Mouse (Mus musculus): ENCODE data around the gene Siah1a. TPM values are rescaled to one million over a fixed set of nuclear protein-coding genes. Genes with fewer than 3 reads are reported as not detected.
A peak's percentile ranks its signal among the peaks of the same experiment; 100 is the strongest.

Gene Siah1a
- polyA plus RNA-seq (2014; fragmentation: Nextera tagmentation; extraction: Ambion mirVana), result 36.3 and 39.7 TPM in 2 replicates

- H3K27me3 ChIP-seq (ENCODE audit: control insufficient read depth, insufficient read depth, low read length), result no peaks in the 10 kb centered on the region
- WGBS, result 1% methylated on average over 68 of the region's 88 CpGs
Measured at GRCm38 (mm10) chr8:86745221-86745934, at the start of gene Siah1a, which contains the start of gene Gm10638. TSS of gene Siah1a (minus strand) at chr8:86745934. TSS of gene Gm10638 (plus strand) at chr8:86745699.

GRCm38 (mm10) chr8:86794716-86795115 is 49.0 kb upstream of the Siah1a start:
- no peak overlapping the region for H3K27ac ChIP-seq (replicated peaks in 1 of 2; ENCODE audit: control insufficient read depth in 1 of 2, insufficient read depth in 1 of 2, low read depth in 2 of 2, low read length in 2 of 2)
- no peak for ATAC-seq (ENCODE audit: insufficient number of reproducible peaks, insufficient read depth, low FRiP score, low read depth)
- 0 out of 4 replicates have a peak, but pooled peaks cover 0 to 2% of the 10 kb centered on the region in 2 experiments for H3K4me1 ChIP-seq (ENCODE audit: control insufficient read depth in 2 of 2, insufficient read depth in 2 of 2, low read length in 2 of 2)
- H3K9me3 ChIP-seq (ENCODE audit: control insufficient read depth, low read length), result no peaks in the 10 kb centered on the region
- H3K36me3 ChIP-seq (ENCODE audit: control insufficient read depth, insufficient read depth, low read length), result no peaks in the 10 kb centered on the region
- WGBS, result 34% methylated on average over 6 of the region's 6 CpGs
- H3K9ac ChIP-seq (ENCODE audit: low read length), result no peak overlapping the region
- H3K4me3 ChIP-seq (ENCODE audit: control insufficient read depth in 1 of 2, insufficient read depth in 1 of 2, low read depth in 1 of 2, low read length in 2 of 2), result no peak overlapping the region
- H3K27me3 ChIP-seq (ENCODE audit: control insufficient read depth, insufficient read depth, low read length), result no peaks in the 10 kb centered on the region
- no peak overlapping the region for H3K4me2 ChIP-seq (ENCODE audit: low read length)

More at GRCm38 (mm10) chr8:86745221-86745934, at the start of gene Siah1a, which contains the start of gene Gm10638:
- H3K4me2 ChIP-seq (ENCODE audit: low read length), result peak within 1 kb of the TSS; percentile 85
- no peaks in the 10 kb centered on the region for H3K36me3 ChIP-seq (ENCODE audit: control insufficient read depth, insufficient read depth, low read length)
- H3K27ac ChIP-seq (replicated peaks in 1 of 2; ENCODE audit: control insufficient read depth in 1 of 2, insufficient read depth in 1 of 2, low read depth in 2 of 2, low read length in 2 of 2), result peak within 1 kb of the TSS; percentile 88 to 97
- peaks cover 2 to 41% of the 10 kb centered on the region in 2 experiments; a peak in 3 of 4 replicates for H3K4me1 ChIP-seq (ENCODE audit: control insufficient read depth in 2 of 2, insufficient read depth in 2 of 2, low read length in 2 of 2)
- peak within 1 kb of the TSS; percentile 88 to 93 for H3K4me3 ChIP-seq (ENCODE audit: control insufficient read depth in 1 of 2, insufficient read depth in 1 of 2, low read depth in 1 of 2, low read length in 2 of 2)
- H3K9me3 ChIP-seq (ENCODE audit: control insufficient read depth, low read length), result no peaks in the 10 kb centered on the region
- peak within 1 kb of the TSS; percentile 99 for H3K9ac ChIP-seq (ENCODE audit: low read length)
- peak; percentile 73 for ATAC-seq (ENCODE audit: insufficient number of reproducible peaks, insufficient read depth, low FRiP score, low read depth)

- WGBS, result 76% methylated on average over 6 of the region's 6 CpGs
Measured at GRCm38 (mm10) chr8:86791542-86791941, 45.8 kb upstream of the Siah1a start.

GRCm38 (mm10) chr8:86789576-86789975 is 43.8 kb upstream of the Siah1a start:
- H3K4me3 ChIP-seq (ENCODE audit: control insufficient read depth in 1 of 2, insufficient read depth in 1 of 2, low read depth in 1 of 2, low read length in 2 of 2), result no peak overlapping the region
- no peak for ATAC-seq (ENCODE audit: insufficient number of reproducible peaks, insufficient read depth, low FRiP score, low read depth)
- peaks cover 11 to 12% of the 10 kb centered on the region in 2 experiments for H3K4me1 ChIP-seq (ENCODE audit: control insufficient read depth in 2 of 2, insufficient read depth in 2 of 2, low read length in 2 of 2)
- 50% methylated on average over 1 of the region's 1 CpGs for WGBS
- no peak overlapping the region for H3K4me2 ChIP-seq (ENCODE audit: low read length)
- no peaks in the 10 kb centered on the region for H3K9me3 ChIP-seq (ENCODE audit: control insufficient read depth, low read length)
- no peaks in the 10 kb centered on the region for H3K36me3 ChIP-seq (ENCODE audit: control insufficient read depth, insufficient read depth, low read length)
- no peak overlapping the region for H3K27ac ChIP-seq (replicated peaks in 1 of 2; ENCODE audit: control insufficient read depth in 1 of 2, insufficient read depth in 1 of 2, low read depth in 2 of 2, low read length in 2 of 2)
- H3K9ac ChIP-seq (ENCODE audit: low read length), result no peak overlapping the region
- H3K27me3 ChIP-seq (ENCODE audit: control insufficient read depth, insufficient read depth, low read length), result no peaks in the 10 kb centered on the region

More at GRCm38 (mm10) chr8:86791542-86791941, 45.8 kb upstream of the Siah1a start:
- no peak overlapping the region for H3K9ac ChIP-seq (ENCODE audit: low read length)
- no peak overlapping the region for H3K4me3 ChIP-seq (ENCODE audit: control insufficient read depth in 1 of 2, insufficient read depth in 1 of 2, low read depth in 1 of 2, low read length in 2 of 2)
- H3K27ac ChIP-seq (replicated peaks in 1 of 2; ENCODE audit: control insufficient read depth in 1 of 2, insufficient read depth in 1 of 2, low read depth in 2 of 2, low read length in 2 of 2), result no peak overlapping the region
- H3K4me1 ChIP-seq (ENCODE audit: control insufficient read depth in 2 of 2, insufficient read depth in 2 of 2, low read length in 2 of 2), result peaks cover 11% of the 10 kb centered on the region in 2 experiments
- no peaks in the 10 kb centered on the region for H3K36me3 ChIP-seq (ENCODE audit: control insufficient read depth, insufficient read depth, low read length)
- H3K4me2 ChIP-seq (ENCODE audit: low read length), result no peak overlapping the region
- H3K27me3 ChIP-seq (ENCODE audit: control insufficient read depth, insufficient read depth, low read length), result no peaks in the 10 kb centered on the region
- no peak for ATAC-seq (ENCODE audit: insufficient number of reproducible peaks, insufficient read depth, low FRiP score, low read depth)
- H3K9me3 ChIP-seq (ENCODE audit: control insufficient read depth, low read length), result no peaks in the 10 kb centered on the region

GRCm38 (mm10) chr8:86787891-86788420 is 42.2 kb upstream of the Siah1a start:
- Histone ChIP-seq H3K4me2 (ENCODE audit: low read length) (peak overlapping the region; percentile 1; the same call in 1 of the 2 replicates), H3K36me3 (ENCODE audit: control insufficient read depth, insufficient read depth, low read length) (no peaks in the 10 kb centered on the region), H3K9ac (ENCODE audit: low read length) (no peak overlapping the region), H3K4me3 (ENCODE audit: control insufficient read depth in 1 of 2, insufficient read depth in 1 of 2, low read depth in 1 of 2, low read length in 2 of 2) (no peak overlapping the region), H3K27ac (replicated peaks in 1 of 2; ENCODE audit: control insufficient read depth in 1 of 2, insufficient read depth in 1 of 2, low read depth in 2 of 2, low read length in 2 of 2) (peak overlapping the region; percentile 72 to 74), H3K4me1 (ENCODE audit: control insufficient read depth in 2 of 2, insufficient read depth in 2 of 2, low read length in 2 of 2) (peaks cover 11 to 12% of the 10 kb centered on the region in 2 experiments), H3K9me3 (ENCODE audit: control insufficient read depth, low read length) (no peaks in the 10 kb centered on the region), H3K27me3 (ENCODE audit: control insufficient read depth, insufficient read depth, low read length) (no peaks in the 10 kb centered on the region)
- WGBS, result 53% methylated on average over 12 of the region's 12 CpGs
- peak; percentile 74; the same call in 1 of the 2 replicates for ATAC-seq (ENCODE audit: insufficient number of reproducible peaks, insufficient read depth, low FRiP score, low read depth)

GRCm38 (mm10) chr8:86786498-86786897 is 40.8 kb upstream of the Siah1a start:
- 35% methylated on average over 5 of the region's 5 CpGs for WGBS
- no peak overlapping the region for H3K9ac ChIP-seq (ENCODE audit: low read length)
- no peaks in the 10 kb centered on the region for H3K36me3 ChIP-seq (ENCODE audit: control insufficient read depth, insufficient read depth, low read length)
- peak overlapping the region in 1 of 2 experiments; percentile 74; a peak in 2 of 4 replicates for H3K27ac ChIP-seq (replicated peaks in 1 of 2; ENCODE audit: control insufficient read depth in 1 of 2, insufficient read depth in 1 of 2, low read depth in 2 of 2, low read length in 2 of 2)
- no peaks in the 10 kb centered on the region for H3K9me3 ChIP-seq (ENCODE audit: control insufficient read depth, low read length)
- ATAC-seq (ENCODE audit: insufficient number of reproducible peaks, insufficient read depth, low FRiP score, low read depth), result no peak
- peaks cover 11 to 12% of the 10 kb centered on the region in 2 experiments for H3K4me1 ChIP-seq (ENCODE audit: control insufficient read depth in 2 of 2, insufficient read depth in 2 of 2, low read length in 2 of 2)
- no peak overlapping the region for H3K4me3 ChIP-seq (ENCODE audit: control insufficient read depth in 1 of 2, insufficient read depth in 1 of 2, low read depth in 1 of 2, low read length in 2 of 2)
- H3K27me3 ChIP-seq (ENCODE audit: control insufficient read depth, insufficient read depth, low read length), result no peaks in the 10 kb centered on the region
- H3K4me2 ChIP-seq (ENCODE audit: low read length), result no peak overlapping the region

- Histone ChIP-seq H3K4me3 (ENCODE audit: control insufficient read depth in 1 of 2, insufficient read depth in 1 of 2, low read depth in 1 of 2, low read length in 2 of 2) (no peak overlapping the region), H3K4me2 (ENCODE audit: low read length) (no peak overlapping the region), H3K9me3 (ENCODE audit: control insufficient read depth, low read length) (no peaks in the 10 kb centered on the region), H3K27ac (replicated peaks in 1 of 2; ENCODE audit: control insufficient read depth in 1 of 2, insufficient read depth in 1 of 2, low read depth in 2 of 2, low read length in 2 of 2) (no peak overlapping the region), H3K4me1 (ENCODE audit: control insufficient read depth in 2 of 2, insufficient read depth in 2 of 2, low read length in 2 of 2) (no peaks in the 10 kb centered on the region), H3K36me3 (ENCODE audit: control insufficient read depth, insufficient read depth, low read length) (no peaks in the 10 kb centered on the region), H3K9ac (ENCODE audit: low read length) (no peak overlapping the region), H3K27me3 (ENCODE audit: control insufficient read depth, insufficient read depth, low read length) (no peaks in the 10 kb centered on the region)
- 86% methylated on average over 8 of the region's 8 CpGs for WGBS
- ATAC-seq (ENCODE audit: insufficient number of reproducible peaks, insufficient read depth, low FRiP score, low read depth), result no peak
Measured at GRCm38 (mm10) chr8:86781094-86781493, 35.4 kb upstream of the Siah1a start.

Measured in heart, embryonic 14.5 days (tissue).